Mouse (Mus musculus) lung, postnatal 0 days (tissue): ENCODE results near the gene Rptor.

Source experiments
- CTCF ChIP-seq: IDR thresholded peaks from 2 replicates; pipeline ENCODE4 v1.5.1; 2016; ENCODE audit warnings: antibody characterized with exemption, mild to moderate bottlenecking
- EP300 ChIP-seq: IDR thresholded peaks from 2 replicates; pipeline ENCODE4 v1.6.1; 2016; ENCODE audit warnings: antibody characterized with exemption, mild to moderate bottlenecking, control low read depth

DNA sequence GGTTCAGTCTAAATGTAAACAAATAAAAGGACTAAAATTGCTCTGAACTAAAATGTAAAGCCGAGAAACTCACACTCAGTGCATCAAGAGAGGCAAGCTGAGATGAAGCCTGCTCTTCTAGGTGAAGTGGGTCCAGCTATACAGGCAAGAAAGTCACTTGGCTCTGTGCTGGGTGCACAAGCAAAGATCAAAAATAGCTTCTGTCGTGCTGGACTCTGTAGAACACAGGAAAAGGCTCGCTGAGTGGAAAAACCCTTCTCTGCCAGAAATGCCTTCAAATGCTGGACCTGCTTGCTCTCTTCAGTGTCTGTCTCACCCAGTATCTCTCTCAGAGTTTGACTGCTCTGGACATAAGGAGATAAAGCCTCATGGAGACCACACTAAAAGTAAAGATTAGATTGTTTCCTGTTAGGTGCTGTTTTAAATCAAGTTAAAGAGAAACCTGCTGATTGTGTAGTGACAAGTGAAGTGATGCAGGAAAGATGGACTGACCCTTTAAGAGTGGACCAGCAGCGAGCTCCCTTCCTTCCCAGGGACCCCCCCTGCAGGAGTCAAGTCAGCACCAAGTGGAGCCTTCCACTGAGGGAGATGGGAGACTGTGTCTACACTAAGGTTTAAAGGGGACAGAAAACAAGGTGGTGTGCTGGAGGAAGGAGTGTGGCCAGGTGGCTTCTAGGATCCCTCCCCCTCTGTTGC lies 130.4 kb downstream of the Rptor start:
- TF ChIP-seq CTCF (no peak), EP300 (no peak)
